Mouse (Mus musculus) limb, embryonic 11.5 days (tissue): ENCODE data around the gene Trarg1. TPM values are rescaled to one million over a fixed set of nuclear protein-coding genes. Genes with fewer than 3 reads are reported as not detected.
A peak's percentile ranks its signal among the peaks of the same experiment; 100 is the strongest.
"Not testable (repeated sequence)": the region's sequence is repeated elsewhere in the genome, so short reads cannot be mapped to it uniquely, and the experiment has no call there.

ENCODE experiments used
- ATAC-seq: fragments of 200-750 bp; cut with Nextera tagmentation; 2 replicates; pipeline ENCODE4 v1.8.0; 2017; ENCODE audit warnings: low read depth; ENCODE audit not compliant: insufficient number of reproducible peaks, low FRiP score, low TSS enrichment
- DNase-seq: peaks from one replicate; pipeline ENCODE4 v3.0.0-alpha.2; 2015; ENCODE audit warnings: low spot score
- H3K27ac ChIP-seq: fragments of 300-500 bp; sonication (generic); replicated peaks from 2 replicates; pipeline ENCODE4 v1.5.1; 2014; ENCODE audit warnings: low read depth, mild to moderate bottlenecking, low read length
- H3K27me3 ChIP-seq: fragments of 300-500 bp; sonication (generic); 2 replicates; pipeline ENCODE4 v1.6.1; 2014; ENCODE audit warnings: mild to moderate bottlenecking, low read length, mixed read lengths; ENCODE audit not compliant: control insufficient read depth, insufficient read depth
- H3K36me3 ChIP-seq: fragments of 300-500 bp; sonication (generic); 2 replicates; pipeline ENCODE4 v1.6.1; 2014; ENCODE audit warnings: mild to moderate bottlenecking, low read length, moderate library complexity, mixed read lengths; ENCODE audit not compliant: control insufficient read depth, insufficient read depth
- H3K4me1 ChIP-seq: fragments of 300-500 bp; sonication (generic); 2 replicates; pipeline ENCODE4 v1.6.1; 2014; ENCODE audit warnings: low read length, mixed read lengths; ENCODE audit not compliant: control insufficient read depth, insufficient read depth
- H3K4me2 ChIP-seq: fragments of 300-500 bp; sonication (generic); 2 replicates; pipeline ENCODE4 v1.6.1; 2014; ENCODE audit warnings: low read depth, mild to moderate bottlenecking, moderate library complexity; ENCODE audit not compliant: severe bottlenecking
- H3K4me3 ChIP-seq: fragments of 300-500 bp; sonication (generic); 2 replicates; pipeline ENCODE4 v1.5.1; 2014; ENCODE audit warnings: low read depth, low read length
- H3K9ac ChIP-seq: fragments of 300-500 bp; sonication (generic); 2 replicates; pipeline ENCODE4 v1.6.1; 2014; ENCODE audit warnings: mild to moderate bottlenecking, low read length
- H3K9me3 ChIP-seq: fragments of 300-500 bp; sonication (generic); 2 replicates; pipeline ENCODE4 v1.6.1; 2016; ENCODE audit warnings: low read length; ENCODE audit not compliant: control insufficient read depth
- WGBS: fragments of 180-500 bp; shearing (Covaris S2); extraction: QIAGEN DNeasy Blood & Tissue Kit; methylation state at CpG from one replicate; pipeline ENCODE4 v1.1.7; 2014; 5-methylcytosine and 5-hydroxymethylcytosine counted together
- polyA plus RNA-seq: library from polyadenylated mRNA; unstranded; fragments of >200 nt; fragmentation: Nextera tagmentation; extraction: Ambion mirVana; gene quantifications from 2 replicates; pipeline ENCODE4 v1.2.1, GENCODE M21; 2014

Gene Trarg1
- 0.08 and 0.20 TPM in 2 replicates for polyA plus RNA-seq

- not testable (repeated sequence) for H3K36me3 ChIP-seq, H3K9ac ChIP-seq
- 62% methylated on average over 7 of the region's 8 CpGs for WGBS
Observed at GRCm38 (mm10) chr11:76679508-76679907, at the start of gene Trarg1. TSS of gene Trarg1 (plus strand) at chr11:76679808.

GRCm38 (mm10) chr11:76630023-76630422 is 49.6 kb upstream of the Trarg1 start:
- no peak overlapping the region for H3K4me2 ChIP-seq
- DNase-seq: no peak
- H3K9me3 ChIP-seq: no peaks in the 10 kb centered on the region
- 36% methylated on average over 2 of the region's 2 CpGs for WGBS
- H3K9ac ChIP-seq: no peak overlapping the region
- no peak overlapping the region for H3K27ac ChIP-seq
- no peak overlapping the region for H3K4me3 ChIP-seq
- H3K4me1 ChIP-seq: no peaks in the 10 kb centered on the region
- H3K36me3 ChIP-seq: no peaks in the 10 kb centered on the region
- H3K27me3 ChIP-seq: no peaks in the 10 kb centered on the region
- no peak for ATAC-seq

More at GRCm38 (mm10) chr11:76679508-76679907, at the start of gene Trarg1:
- not testable (repeated sequence) for H3K9me3 ChIP-seq, H3K4me1 ChIP-seq, H3K27ac ChIP-seq, H3K27me3 ChIP-seq, H3K4me2 ChIP-seq, H3K4me3 ChIP-seq, ATAC-seq, DNase-seq

- Histone ChIP-seq H3K4me2 (no peak overlapping the region), H3K27me3 (no peaks in the 10 kb centered on the region), H3K4me3 (no peak overlapping the region), H3K9me3 (no peaks in the 10 kb centered on the region), H3K27ac (no peak overlapping the region), H3K36me3 (no peaks in the 10 kb centered on the region), H3K4me1 (no peaks in the 10 kb centered on the region), H3K9ac (no peak overlapping the region)
- no peak for DNase-seq
- 89% methylated on average over 5 of the region's 5 CpGs for WGBS
- no peak for ATAC-seq
Observed at GRCm38 (mm10) chr11:76630487-76630886, 49.1 kb upstream of the Trarg1 start.

- Histone ChIP-seq H3K27ac (no peak overlapping the region), H3K4me3 (no peak overlapping the region), H3K36me3 (no peaks in the 10 kb centered on the region), H3K4me2 (no peak overlapping the region), H3K9me3 (no peaks in the 10 kb centered on the region), H3K9ac (no peak overlapping the region), H3K27me3 (no peaks in the 10 kb centered on the region), H3K4me1 (no peaks in the 10 kb centered on the region)
- ATAC-seq (no peak), DNase-seq (no peak)
- WGBS: 76% methylated on average over 17 of the region's 17 CpGs
Observed at GRCm38 (mm10) chr11:76639269-76639985, 40.2 kb upstream of the Trarg1 start.

GRCm38 (mm10) chr11:76640231-76640630 is 39.4 kb upstream of the Trarg1 start:
- ATAC-seq (no peak), DNase-seq (no peak)
- Histone ChIP-seq H3K9me3 (no peaks in the 10 kb centered on the region), H3K4me1 (peaks cover 7% of the 10 kb centered on the region; the same call in 1 of the 2 replicates), H3K4me3 (no peak overlapping the region), H3K9ac (no peak overlapping the region), H3K27ac (no peak overlapping the region), H3K27me3 (no peaks in the 10 kb centered on the region), H3K4me2 (no peak overlapping the region), H3K36me3 (no peaks in the 10 kb centered on the region)
- WGBS: 81% methylated on average over 4 of the region's 4 CpGs

GRCm38 (mm10) chr11:76644257-76644656 is 35.4 kb upstream of the Trarg1 start:
- Histone ChIP-seq H3K4me3 (no peak overlapping the region), H3K4me2 (no peak overlapping the region), H3K36me3 (no peaks in the 10 kb centered on the region), H3K9ac (no peak overlapping the region), H3K27ac (no peak overlapping the region), H3K4me1 (peaks cover 16% of the 10 kb centered on the region; the same call in 1 of the 2 replicates), H3K27me3 (no peaks in the 10 kb centered on the region), H3K9me3 (no peaks in the 10 kb centered on the region)
- DNase-seq (no peak), ATAC-seq (no peak)
- WGBS: 60% methylated on average over 6 of the region's 6 CpGs

GRCm38 (mm10) chr11:76645036-76645435 is 34.6 kb upstream of the Trarg1 start:
- H3K4me1 ChIP-seq: peaks cover 16% of the 10 kb centered on the region; the same call in 1 of the 2 replicates
- ATAC-seq: no peak
- H3K27me3 ChIP-seq: no peaks in the 10 kb centered on the region
- H3K4me3 ChIP-seq: no peak overlapping the region
- no peak overlapping the region for H3K9ac ChIP-seq
- WGBS: 52% methylated on average over 9 of the region's 9 CpGs
- H3K36me3 ChIP-seq: no peaks in the 10 kb centered on the region
- no peak overlapping the region for H3K27ac ChIP-seq
- no peaks in the 10 kb centered on the region for H3K9me3 ChIP-seq
- no peak for DNase-seq
- H3K4me2 ChIP-seq: no peak overlapping the region

GRCm38 (mm10) chr11:76645955-76646354 is 33.7 kb upstream of the Trarg1 start:
- H3K27me3 ChIP-seq: no peaks in the 10 kb centered on the region
- no peak overlapping the region for H3K27ac ChIP-seq
- no peak overlapping the region for H3K4me3 ChIP-seq
- whole genome bisulfite sequencing: under 1% methylated on average over 19 of the region's 19 CpGs
- H3K36me3 ChIP-seq: no peaks in the 10 kb centered on the region
- H3K9ac ChIP-seq: 0 out of 2 replicates have a peak overlapping the region, but pooled peaks have one; percentile 8
- H3K4me1 ChIP-seq: peaks cover 16% of the 10 kb centered on the region; the same call in 1 of the 2 replicates
- DNase-seq (peak; percentile 94), ATAC-seq (peak; percentile 60; the same call in 1 of the 2 replicates)
- H3K4me2 ChIP-seq: peak overlapping the region; percentile 42
- no peaks in the 10 kb centered on the region for H3K9me3 ChIP-seq
